Mouse (Mus musculus) left cerebral cortex, adult 8-10 months (tissue): ENCODE measurements around the gene Dnase1l2. TPM values are rescaled to one million over a fixed set of nuclear protein-coding genes. Genes with fewer than 3 reads are reported as not detected.
"Not testable (repeated sequence)": the region's sequence is repeated elsewhere in the genome, so short reads cannot be mapped to it uniquely, and the experiment has no call there.

Source experiments
- DNase-seq, 2 experiments: peaks; one replicate each; pipeline ENCODE4 v3.0.0; 2022; ENCODE audit warnings: low spot score in 2 of 2
- total RNA-seq, 4 experiments: library from RNA; stranded (reverse); gene quantifications; 2 replicates each; pipeline ENCODE4 v1.2.4; 2022

The Dnase1l2 gene
- total RNA-seq, 4 experiments from 2014 or later = 3.7 to 6.9 (median 5.1) TPM

GRCm38 (mm10) chr17:24472512-24472911 lies 29.6 kb upstream of the Dnase1l2 start:
- DNase-seq = no peak

DNA sequence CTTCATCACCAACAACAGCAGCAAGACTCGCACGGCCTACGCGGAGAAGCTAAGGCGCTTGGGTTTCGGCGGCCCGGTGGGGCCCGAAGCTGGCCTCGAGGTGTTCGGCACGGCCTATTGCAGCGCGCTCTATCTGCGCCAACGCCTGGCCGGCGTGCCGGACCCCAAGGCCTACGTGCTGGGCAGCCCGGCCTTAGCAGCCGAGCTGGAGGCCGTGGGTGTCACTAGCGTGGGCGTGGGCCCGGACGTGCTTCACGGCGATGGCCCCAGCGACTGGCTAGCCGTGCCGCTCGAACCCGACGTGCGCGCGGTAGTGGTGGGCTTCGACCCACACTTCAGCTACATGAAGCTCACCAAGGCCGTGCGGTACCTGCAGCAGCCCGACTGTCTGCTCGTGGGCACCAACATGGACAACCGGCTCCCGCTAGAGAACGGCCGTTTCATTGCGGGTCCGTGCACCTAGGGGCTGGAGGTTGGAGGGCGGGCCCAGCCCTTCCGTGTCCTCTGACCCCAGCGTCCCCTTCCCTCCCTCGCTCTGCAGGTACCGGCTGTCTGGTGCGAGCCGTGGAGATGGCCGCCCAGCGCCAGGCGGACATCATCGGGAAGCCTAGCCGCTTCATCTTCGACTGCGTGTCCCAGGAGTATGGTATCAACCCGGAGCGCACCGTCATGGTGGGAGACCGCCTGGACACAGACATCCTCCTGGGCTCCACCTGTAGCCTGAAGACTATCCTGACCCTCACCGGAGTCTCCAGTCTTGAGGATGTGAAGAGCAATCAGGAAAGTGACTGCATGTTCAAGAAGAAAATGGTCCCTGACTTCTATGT lies 28.0 kb upstream of the Dnase1l2 start:
- no peak for DNase-seq

- peak; percentile 98 to 99 for DNase-seq
Measured at GRCm38 (mm10) chr17:24469910-24470602, 27.2 kb upstream of the Dnase1l2 start, which contains the start of the genes E4f1 and Pgp. Gene E4f1, minus strand, starts transcription at chr17:24470313. Gene Pgp, plus strand, starts transcription at chr17:24470392.

GRCm38 (mm10) chr17:24469336-24469909 lies 26.5 kb upstream of the Dnase1l2 start:
- no peak for DNase-seq

DNA sequence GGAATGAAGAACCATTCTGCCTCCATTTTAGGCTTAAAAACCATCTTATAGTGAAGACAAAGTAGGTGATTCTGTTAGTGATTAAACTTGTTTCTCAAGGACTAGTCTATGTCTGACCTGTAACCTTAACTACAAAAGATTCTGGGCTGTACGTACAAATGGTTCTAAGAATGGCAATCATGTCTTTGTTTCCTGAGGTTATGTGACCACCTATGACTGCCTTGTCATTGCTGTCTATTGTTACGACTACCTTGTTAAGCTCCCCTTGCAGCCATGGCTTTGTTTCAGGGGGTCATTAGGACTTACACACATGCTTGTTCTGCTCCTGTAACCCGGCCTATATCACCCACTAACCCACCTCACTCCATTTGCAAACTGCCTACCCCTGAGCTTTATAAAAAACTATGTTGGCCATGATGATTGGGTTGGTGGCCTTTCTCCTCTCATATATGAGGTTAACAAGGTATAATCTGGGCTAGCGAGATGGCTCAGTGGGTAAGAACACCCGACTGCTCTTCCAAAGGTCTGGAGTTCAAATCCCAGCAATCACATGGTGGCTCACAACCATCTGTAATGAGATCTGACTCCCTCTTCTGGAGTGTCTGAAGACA lies 25.8 kb upstream of the Dnase1l2 start:
- DNase-seq = no peak

DNA sequence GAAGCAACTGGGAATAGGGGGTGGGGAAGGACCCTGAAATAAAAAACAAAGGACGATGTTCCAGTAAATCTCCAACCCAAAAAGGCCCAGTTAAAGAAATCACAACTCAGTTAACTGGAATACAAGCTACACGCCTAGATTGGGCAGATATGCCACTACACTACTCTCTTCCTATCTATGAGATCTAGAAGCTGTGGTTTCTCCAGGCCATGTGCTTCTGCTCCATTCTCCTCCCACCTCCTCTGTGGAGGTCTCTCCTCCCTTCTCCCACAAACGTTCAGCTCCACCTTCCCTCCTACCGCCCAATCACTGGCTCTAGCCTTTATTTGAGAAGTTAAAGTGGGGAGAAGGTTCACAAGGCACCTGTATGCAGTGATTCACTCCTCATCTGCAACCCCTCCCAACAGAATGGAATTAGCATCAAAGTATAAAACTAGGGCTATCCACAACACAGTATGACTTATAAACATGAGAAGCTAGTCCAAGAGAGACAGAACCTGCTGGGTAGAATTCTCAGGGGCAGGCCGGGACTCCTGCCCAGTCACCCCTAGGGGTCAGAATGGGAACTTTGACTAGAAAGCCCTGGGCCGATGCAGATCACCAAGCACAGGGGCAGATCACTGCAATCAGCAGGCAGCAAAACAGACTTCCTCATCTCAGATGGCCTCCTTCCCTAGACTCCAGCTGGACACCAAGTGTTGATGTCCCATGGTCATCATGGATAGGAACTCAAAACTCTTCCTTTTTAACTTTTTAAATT lies 20.6 kb upstream of the Dnase1l2 start:
- DNase-seq = no peak

DNA sequence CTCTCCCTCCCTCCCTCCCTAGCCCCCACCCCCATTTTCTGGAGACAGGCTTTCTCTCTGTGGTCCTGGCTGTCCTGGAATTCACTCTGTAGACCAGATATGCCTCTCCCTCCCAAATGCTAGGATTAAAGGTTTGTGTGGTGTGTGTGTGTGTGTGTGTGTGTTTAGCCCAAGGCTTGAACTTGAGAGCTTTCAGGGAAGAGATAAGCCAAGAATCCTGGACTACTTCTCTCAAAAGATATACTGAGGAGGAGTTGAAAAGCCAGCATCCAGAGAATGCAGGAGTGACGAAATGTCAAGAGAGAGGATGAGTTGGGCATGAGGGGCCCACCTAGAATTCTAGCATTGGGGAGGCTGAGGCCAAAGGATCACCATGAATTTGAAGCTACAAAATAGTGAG lies 20.0 kb upstream of the Dnase1l2 start:
- DNase-seq = no peak

- no peak for DNase-seq
Measured at GRCm38 (mm10) chr17:24461580-24461979, 18.7 kb upstream of the Dnase1l2 start.

DNA sequence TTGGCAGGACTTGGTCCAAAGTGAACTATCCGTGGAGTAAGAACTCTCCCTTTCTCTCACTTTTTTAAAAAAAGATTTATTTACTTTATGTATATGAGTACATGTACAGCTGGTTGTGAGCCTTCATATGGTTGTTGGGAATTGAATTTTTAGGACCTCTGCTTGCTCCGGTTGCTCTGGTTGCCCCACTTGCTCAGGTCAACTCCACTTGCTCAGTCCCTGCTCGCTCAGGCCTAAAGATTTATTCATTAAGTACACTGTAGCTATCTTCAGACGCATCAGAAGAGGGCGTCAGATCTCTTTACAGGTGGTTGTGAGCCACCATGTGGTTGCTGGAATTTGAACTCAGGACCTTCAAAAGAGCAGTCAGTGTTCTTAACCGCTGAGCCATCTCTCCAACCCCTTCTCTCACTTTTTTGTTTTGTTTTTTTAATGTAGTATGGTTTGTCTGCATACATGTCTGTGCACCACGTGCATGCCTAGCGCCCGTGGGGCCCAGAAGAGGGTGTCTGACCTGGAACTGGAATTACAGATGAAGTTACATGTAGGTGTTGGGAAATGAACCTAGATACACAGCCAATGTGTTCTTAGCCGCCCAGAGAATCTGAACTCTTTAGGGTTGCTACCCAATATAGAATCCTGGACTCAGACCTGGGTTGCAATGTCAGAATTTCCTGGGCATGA lies 12.8 kb upstream of the Dnase1l2 start:
- not testable (repeated sequence) for DNase-seq

- DNase-seq = peak; percentile 93 to 99
Measured at GRCm38 (mm10) chr17:24454756-24455522, 12.0 kb upstream of the Dnase1l2 start.

DNA sequence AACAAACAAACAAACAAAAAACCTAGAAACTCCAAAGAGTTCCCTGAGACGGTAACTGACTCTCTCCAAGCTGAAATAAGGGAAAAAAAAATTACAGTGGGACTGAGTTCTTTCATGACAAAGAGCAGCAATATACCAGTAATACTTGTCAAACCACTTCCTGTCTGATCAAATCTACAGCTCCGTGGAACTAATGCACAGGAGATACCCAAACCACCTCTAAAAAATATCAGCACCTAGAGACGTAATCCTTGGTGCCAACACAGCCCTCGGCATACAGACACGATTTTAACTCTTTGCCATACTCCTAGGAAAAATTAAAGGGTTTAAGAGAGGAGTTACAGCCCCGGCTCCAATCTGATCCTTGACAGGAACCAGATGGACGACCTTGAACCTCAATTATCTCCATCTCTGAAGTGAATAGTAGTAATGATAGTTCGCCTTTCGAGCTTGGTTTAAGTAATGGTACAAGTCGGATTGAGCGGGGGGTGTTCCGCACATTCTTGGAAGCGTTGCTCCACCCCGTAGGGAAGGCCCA lies 11.4 kb upstream of the Dnase1l2 start:
- DNase-seq = no peak

- DNase-seq = no peak
Measured at GRCm38 (mm10) chr17:24453372-24453771, 10.5 kb upstream of the Dnase1l2 start.

DNA sequence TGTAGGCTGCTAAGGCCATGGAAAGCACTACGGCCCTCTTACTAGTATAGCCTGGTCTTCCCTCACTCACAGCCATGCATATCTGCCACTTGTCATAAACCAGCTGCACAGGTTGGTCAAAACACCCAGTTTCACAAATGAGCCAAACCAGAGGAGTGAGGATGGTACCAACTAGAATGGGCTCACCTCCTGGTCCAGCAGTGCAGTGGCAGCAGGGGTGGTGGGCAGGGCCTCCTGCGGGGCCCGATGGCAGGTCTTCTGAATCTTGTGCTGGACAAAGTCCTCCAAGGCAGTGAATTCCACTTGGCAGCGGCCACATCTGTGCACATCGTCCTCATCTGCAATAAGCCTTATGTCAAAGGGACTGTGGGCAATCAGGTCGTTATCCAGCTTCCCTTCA lies 8.3 kb upstream of the Dnase1l2 start:
- no peak for DNase-seq

DNA sequence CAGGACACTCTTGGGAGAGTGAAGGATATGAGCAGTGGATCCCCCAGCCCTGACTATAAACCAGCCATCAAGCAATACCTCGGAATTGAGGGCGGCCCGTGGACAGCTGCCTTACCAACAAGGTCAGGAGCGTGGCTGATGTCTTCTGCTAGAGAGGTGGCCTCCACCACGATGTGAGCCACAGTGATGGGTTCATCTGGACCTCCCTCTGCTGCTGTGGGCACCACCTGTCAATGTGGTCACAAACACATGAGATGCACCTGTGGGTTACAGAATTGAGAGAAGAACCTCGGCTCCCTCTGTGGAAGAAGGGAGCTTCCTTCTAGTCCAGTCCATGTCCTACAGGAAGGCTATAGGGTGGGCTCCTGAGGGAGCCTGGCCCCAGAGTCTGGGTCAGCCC lies 6.6 kb upstream of the Dnase1l2 start:
- no peak for DNase-seq

- no peak for DNase-seq
Measured at GRCm38 (mm10) chr17:24446590-24446989, 3.7 kb upstream of the Dnase1l2 start.

DNA sequence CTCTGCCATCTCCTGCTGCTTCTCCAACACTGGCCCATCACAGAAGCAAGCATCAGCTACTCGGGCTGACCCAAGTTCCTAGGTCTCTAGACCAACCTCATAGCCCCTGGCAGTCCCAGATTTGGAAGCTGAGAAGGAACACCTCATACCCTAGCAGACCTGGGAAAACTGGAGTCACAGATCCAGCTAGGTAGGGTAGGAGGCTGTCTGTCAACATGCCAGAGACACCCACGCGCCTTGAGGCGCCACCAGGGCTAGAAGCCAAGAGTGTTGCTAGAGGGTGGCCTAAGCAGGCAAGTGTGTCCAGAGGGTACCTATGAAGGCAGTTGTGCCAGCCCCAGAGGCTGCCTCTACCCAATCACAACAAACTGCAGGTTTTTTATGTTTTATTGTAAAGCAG lies 504 bp upstream of the Dnase1l2 start:
- DNase-seq = no peak

DNA sequence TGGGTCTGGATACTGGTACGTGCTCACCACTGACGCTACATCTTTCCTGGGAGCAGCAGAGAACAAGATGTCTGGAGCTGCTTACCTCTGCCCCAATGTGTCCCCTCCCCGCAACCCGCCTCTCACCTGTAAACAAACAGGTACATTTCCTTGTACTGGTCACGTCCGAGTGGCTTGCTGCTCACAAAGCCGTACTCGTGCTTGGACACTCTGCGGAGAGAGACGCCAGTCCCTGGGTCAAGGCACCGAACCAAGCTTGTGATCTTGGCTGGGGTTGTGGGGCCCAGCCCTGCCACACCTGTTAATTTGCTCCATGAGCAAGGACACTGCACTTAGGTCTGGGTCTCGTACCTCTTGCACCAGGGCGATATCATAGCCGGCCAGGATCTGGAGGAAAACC lies 798 bp downstream of the Dnase1l2 start:
- no peak for DNase-seq

- no peak for DNase-seq
Measured at GRCm38 (mm10) chr17:24441148-24441547, 1.8 kb downstream of the Dnase1l2 start.

DNA sequence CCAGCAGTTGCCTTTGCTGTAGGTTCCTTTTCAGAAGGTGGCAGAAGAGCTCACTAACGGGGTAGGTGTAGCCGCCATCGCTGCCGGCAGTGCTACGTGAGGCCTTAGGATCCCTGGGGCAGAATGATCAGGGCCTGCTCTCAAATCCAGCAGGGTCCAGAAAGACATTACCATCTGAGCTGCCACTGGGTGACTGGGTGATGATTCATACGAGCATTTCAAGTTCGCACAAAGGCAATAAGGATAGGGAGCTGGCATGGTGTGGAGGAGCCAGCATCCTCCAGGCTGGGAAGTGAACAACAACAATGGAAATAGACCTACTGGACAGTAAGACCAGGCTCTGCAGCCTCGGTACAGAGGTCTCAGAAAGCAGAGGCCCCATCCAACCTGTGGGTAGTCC lies 2.5 kb downstream of the Dnase1l2 start:
- DNase-seq = no peak

DNA sequence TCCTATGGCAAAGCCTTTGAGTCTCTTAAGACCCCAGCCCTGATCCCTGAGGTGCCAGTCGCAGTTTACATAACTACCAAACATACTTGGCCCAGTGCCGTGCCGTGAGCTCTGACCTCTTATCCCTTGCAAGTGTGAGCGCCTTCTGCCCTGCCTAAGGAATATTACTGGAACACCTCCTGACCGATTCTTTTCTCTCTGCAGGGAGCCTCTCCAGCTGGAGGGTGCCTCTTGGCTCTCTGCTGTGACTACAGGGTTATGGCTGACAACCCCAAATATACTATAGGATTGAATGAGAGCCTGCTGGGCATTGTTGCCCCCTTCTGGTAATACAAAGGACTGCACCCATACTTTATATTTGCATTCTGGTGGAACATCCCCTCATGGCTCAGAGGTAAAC lies 5.9 kb downstream of the Dnase1l2 start:
- DNase-seq = no peak
